In genomic region chr9:108566815-108567776, GRCm38 (mm10) we compare ENCODE assay signal across 8 mouse cellular contexts. TPM values are rescaled to one million over a fixed set of nuclear protein-coding genes. Genes with fewer than 3 reads are reported as not detected.
DNase-seq lines count a peak whose midpoint lies in the region; ATAC-seq lines count a peak whose summit lies in the region.

Gene Ndufaf3 (minus strand): TSS chr9:108567434.

- H3K27me3 ChIP-seq in forebrain, embryonic 10.5 days (ENCODE audit: poor library complexity, severe bottlenecking): no peaks in the 10 kb centered on the region
- H3K27me3 ChIP-seq in heart, embryonic 15.5 days: no peaks in the 10 kb centered on the region
- no peaks in the 10 kb centered on the region for H3K27me3 ChIP-seq in liver, embryonic 15.5 days
- no peaks in the 10 kb centered on the region for H3K27me3 ChIP-seq in neural tube, embryonic 12.5 days (replicated peaks)

- ATAC-seq in heart, embryonic 15.5 days (replicated peaks; ENCODE audit: insufficient number of reproducible peaks, insufficient read depth, low FRiP score, low read depth): peak; percentile 84
- peak; percentile 82 for ATAC-seq in liver, embryonic 15.5 days (ENCODE audit: insufficient read depth)
- peak; percentile 85 for ATAC-seq in neural tube, embryonic 12.5 days (ENCODE audit: low FRiP score, low read depth)

- peaks cover 60% of the 10 kb centered on the region for H3K4me1 ChIP-seq in forebrain, embryonic 10.5 days
- peaks cover 39% of the 10 kb centered on the region for H3K4me1 ChIP-seq in heart, embryonic 15.5 days (replicated peaks)
- peaks cover 81% of the 10 kb centered on the region for H3K4me1 ChIP-seq in liver, embryonic 15.5 days (replicated peaks)
- H3K4me1 ChIP-seq in neural tube, embryonic 12.5 days: peaks cover 39% of the 10 kb centered on the region

- peak within 1 kb of the TSS; percentile 86 for H3K9ac ChIP-seq in heart, embryonic 15.5 days
- peak within 1 kb of the TSS; percentile 83 for H3K9ac ChIP-seq in liver, embryonic 15.5 days
- H3K9ac ChIP-seq in neural tube, embryonic 12.5 days: peak within 1 kb of the TSS; percentile 79

- H3K27ac ChIP-seq in forebrain, embryonic 10.5 days: peak within 1 kb of the TSS; percentile 92
- peak within 1 kb of the TSS; percentile 98 for H3K27ac ChIP-seq in heart, embryonic 15.5 days
- H3K27ac ChIP-seq in liver, embryonic 15.5 days (replicated peaks): peak within 1 kb of the TSS; percentile 96
- H3K27ac ChIP-seq in neural tube, embryonic 12.5 days: peak within 1 kb of the TSS; percentile 90

- H3K4me2 ChIP-seq in heart, embryonic 15.5 days: peak within 1 kb of the TSS; percentile 99
- H3K4me2 ChIP-seq in liver, embryonic 15.5 days: peak within 1 kb of the TSS; percentile 98
- peak within 1 kb of the TSS; percentile 99 for H3K4me2 ChIP-seq in neural tube, embryonic 12.5 days (replicated peaks)

- under 1% methylated on average over 73 of the region's 73 CpGs for WGBS in forebrain, embryonic 10.5 days
- under 1% methylated on average over 73 of the region's 73 CpGs for WGBS in heart, embryonic 15.5 days
- WGBS in liver, embryonic 15.5 days (ENCODE audit: insufficient replicate concordance): under 1% methylated on average over 73 of the region's 73 CpGs
- under 1% methylated on average over 73 of the region's 73 CpGs for WGBS in neural tube, embryonic 12.5 days

- H3K36me3 ChIP-seq in forebrain, embryonic 10.5 days (replicated peaks): peaks cover 60% of the 10 kb centered on the region
- H3K36me3 ChIP-seq in heart, embryonic 15.5 days: peaks cover 47% of the 10 kb centered on the region
- H3K36me3 ChIP-seq in liver, embryonic 15.5 days (replicated peaks): peaks cover 50% of the 10 kb centered on the region
- peaks cover 48% of the 10 kb centered on the region for H3K36me3 ChIP-seq in neural tube, embryonic 12.5 days

- peak; percentile 94 to 98 for DNase-seq in CD8-positive naive resting alpha-beta T cell, adult 2 months (ENCODE audit: low read depth in 2 of 2, low spot score in 2 of 2)
- peak; percentile 92 for DNase-seq in c-Kit-positive CD71-negative TER-119-negative erythroid progenitor cells, embryonic 14.5 days (ENCODE audit: low read depth)
- peak; percentile 93 for DNase-seq in forebrain, embryonic 10.5 days (ENCODE audit: extremely low spot score, low spot score)
- peak; percentile 98 for DNase-seq in kidney, postnatal 36 days
- peak; percentile 93 for DNase-seq in telencephalon, adult 2 months (ENCODE audit: low read depth, low spot score)

- peak within 1 kb of the TSS; percentile 64 for H3K4me3 ChIP-seq in forebrain, embryonic 10.5 days
- peak within 1 kb of the TSS; percentile 85 for H3K4me3 ChIP-seq in heart, embryonic 15.5 days
- H3K4me3 ChIP-seq in liver, embryonic 15.5 days (replicated peaks): peak within 1 kb of the TSS; percentile 80
- peak within 1 kb of the TSS; percentile 68 for H3K4me3 ChIP-seq in neural tube, embryonic 12.5 days

- H3K9me3 ChIP-seq in forebrain, embryonic 10.5 days: no peaks in the 10 kb centered on the region
- no peaks in the 10 kb centered on the region for H3K9me3 ChIP-seq in heart, embryonic 15.5 days (replicated peaks)
- H3K9me3 ChIP-seq in liver, embryonic 15.5 days (replicated peaks): no peaks in the 10 kb centered on the region
- H3K9me3 ChIP-seq in neural tube, embryonic 12.5 days: no peaks in the 10 kb centered on the region

RNA-seq across cellular contexts. Expression of gene Ndufaf3, which starts in this region (rescaled TPM):
- 43.3 and 50.6 TPM in 2 replicates for polyA plus RNA-seq in forebrain, embryonic 10.5 days (2016; fragmentation: Nextera tagmentation; extraction: Ambion mirVana)
- polyA plus RNA-seq in heart, embryonic 15.5 days (2015; fragmentation: Nextera tagmentation; extraction: Ambion mirVana): 52.6 and 55.4 TPM in 2 replicates
- polyA plus RNA-seq in liver, embryonic 15.5 days (2015; fragmentation: Nextera tagmentation; extraction: Ambion mirVana): 25.6 and 26.2 TPM in 2 replicates
- 67.3 and 69.0 TPM in 2 replicates for polyA plus RNA-seq in neural tube, embryonic 12.5 days (2016; fragmentation: Nextera tagmentation; extraction: Ambion mirVana)

Comparison
In these comparisons a context has a peak if more than half of its experiments do, and no peak if none do; other contexts are left out.
1. Peak in every context shown above with its lines: DNase-seq, ATAC-seq, H3K4me3 ChIP-seq and H3K27ac ChIP-seq.